ENCODE assay signal across 16 mouse cellular contexts in the genomic region with DNA sequence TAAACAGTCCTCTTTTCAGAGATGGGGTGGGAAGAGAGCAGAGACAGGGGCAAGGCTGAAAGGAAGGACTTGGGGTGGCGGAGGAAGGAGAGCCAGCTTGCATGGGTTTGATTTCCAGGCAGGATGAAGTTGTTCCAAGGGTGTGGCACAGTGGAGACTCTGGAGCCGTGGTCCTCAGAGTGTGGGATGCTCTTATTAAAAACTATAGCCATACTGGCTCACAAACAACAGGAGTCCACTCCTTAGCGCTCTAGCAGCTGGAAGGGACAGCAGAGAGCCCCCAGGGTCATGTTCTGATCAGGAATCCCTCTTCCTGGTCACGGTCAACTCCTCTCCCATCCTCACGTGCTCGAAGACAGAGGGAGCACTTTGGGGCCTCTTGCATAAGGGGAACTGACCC. TPM values are rescaled to one million over a fixed set of nuclear protein-coding genes. Genes with fewer than 3 reads are reported as not detected.
DNase-seq lines count a peak whose midpoint lies in the region; ATAC-seq and TF ChIP-seq lines count a peak whose summit lies in the region.
"Had no signal": no experiment of that assay in that cellular context is flagged by ENCODE, and none has a peak within 500 bp of the region (broad histone marks: within the 10 kb centered on the region; RNA-seq: fewer than 3 reads in every experiment).

No protein-coding gene starts in this region.

- no peaks in the 10 kb centered on the region for H3K27me3 ChIP-seq in liver, postnatal 0 days (ENCODE audit: insufficient read depth, low read length)
- no peaks in the 10 kb centered on the region for H3K27me3 ChIP-seq in liver, embryonic 11.5 days (replicated peaks; ENCODE audit: control insufficient read depth, insufficient read depth, low read length)
- no peaks in the 10 kb centered on the region for H3K27me3 ChIP-seq in heart, embryonic 16.5 days (ENCODE audit: control insufficient read depth, insufficient read depth, low read length)
- no peaks in the 10 kb centered on the region for H3K27me3 ChIP-seq in stomach, postnatal 0 days (ENCODE audit: control insufficient read depth, insufficient read depth, low read length)
- H3K27me3 ChIP-seq: neural tube, embryonic 13.5 days had no signal

- peak overlapping the region; percentile 84 for H3K27ac ChIP-seq in gastrocnemius, adult 2 months
- 0 out of 2 replicates have a peak overlapping the region, but pooled peaks have one; percentile 29 for H3K27ac ChIP-seq in liver, postnatal 0 days (ENCODE audit: low read depth)
- H3K27ac ChIP-seq in liver, embryonic 11.5 days (ENCODE audit: low read depth, low read length), result no peak overlapping the region
- peak overlapping the region; percentile 78 for H3K27ac ChIP-seq in heart, embryonic 16.5 days (ENCODE audit: low read length)
- peak overlapping the region; percentile 49 for H3K27ac ChIP-seq in stomach, postnatal 0 days (replicated peaks)
- H3K27ac ChIP-seq: macrophage; neural tube, embryonic 13.5 days had no signal

- intact Hi-C loops in gastrocnemius, adult 2 months (cut with DNase I), result no loop called here
- intact Hi-C loops in gastrocnemius, postnatal 14 days (cut with DNase I; ENCODE audit: low total_unique reads), result no loop called here

- H3K4me1 ChIP-seq in liver, postnatal 0 days (ENCODE audit: insufficient read depth), result peaks cover 9% of the 10 kb centered on the region
- H3K4me1 ChIP-seq in liver, embryonic 11.5 days (replicated peaks; ENCODE audit: control insufficient read depth, insufficient read depth, low read length), result peaks cover 6% of the 10 kb centered on the region; the same call in 1 of the 2 replicates
- H3K4me1 ChIP-seq in heart, embryonic 16.5 days (ENCODE audit: control insufficient read depth, insufficient read depth, low read length), result peaks cover 31% of the 10 kb centered on the region
- H3K4me1 ChIP-seq in stomach, postnatal 0 days (replicated peaks; ENCODE audit: control insufficient read depth, insufficient read depth), result no peaks in the 10 kb centered on the region
- H3K4me1 ChIP-seq: neural tube, embryonic 13.5 days had no signal

- H3K4me2 ChIP-seq in liver, postnatal 0 days (ENCODE audit: low read depth, low read length), result no peak overlapping the region
- no peak overlapping the region for H3K4me2 ChIP-seq in liver, embryonic 11.5 days
- no peak overlapping the region for H3K4me2 ChIP-seq in heart, embryonic 16.5 days (ENCODE audit: low read depth, low read length)
- H3K4me2 ChIP-seq in stomach, postnatal 0 days (replicated peaks; ENCODE audit: low read depth), result no peak overlapping the region
- H3K4me2 ChIP-seq: neural tube, embryonic 13.5 days had no signal

- no peak overlapping the region for H3K9ac ChIP-seq in liver, postnatal 0 days (replicated peaks)
- H3K9ac ChIP-seq in liver, embryonic 11.5 days (ENCODE audit: low read depth, low read length), result no peak overlapping the region
- H3K9ac ChIP-seq in heart, embryonic 16.5 days (ENCODE audit: low read length), result 0 out of 2 replicates have a peak overlapping the region, but pooled peaks have one; percentile 21
- H3K9ac ChIP-seq in stomach, postnatal 0 days (ENCODE audit: low read length), result no peak overlapping the region
- H3K9ac ChIP-seq: neural tube, embryonic 13.5 days had no signal

- no peak for TF ChIP-seq EP300 in liver, postnatal 0 days (IDR thresholded peaks at IDR 0.05; ENCODE audit: low read depth)
- peak; percentile 31 for TF ChIP-seq EP300 in stomach, postnatal 0 days (optimal IDR thresholded peaks at IDR 0.05)

- H3K9me3 ChIP-seq in liver, postnatal 0 days (ENCODE audit: low read length), result no peaks in the 10 kb centered on the region
- no peaks in the 10 kb centered on the region for H3K9me3 ChIP-seq in liver, embryonic 11.5 days (ENCODE audit: control insufficient read depth, low read length)
- no peaks in the 10 kb centered on the region for H3K9me3 ChIP-seq in heart, embryonic 16.5 days (replicated peaks; ENCODE audit: control insufficient read depth, low read length)
- no peaks in the 10 kb centered on the region for H3K9me3 ChIP-seq in stomach, postnatal 0 days (ENCODE audit: control insufficient read depth, low read length)
- H3K9me3 ChIP-seq: neural tube, embryonic 13.5 days had no signal

- no peak for TF ChIP-seq CTCF in gastrocnemius, adult 2 months (IDR thresholded peaks at IDR 0.05)
- TF ChIP-seq CTCF in liver, postnatal 0 days (IDR thresholded peaks at IDR 0.05; ENCODE audit: low read depth), result no peak
- 0 out of 2 replicates have a peak, but pooled peaks have one; percentile 1 for TF ChIP-seq CTCF in stomach, postnatal 0 days (IDR thresholded peaks at IDR 0.05; ENCODE audit: low read depth)

- ATAC-seq in liver, postnatal 0 days, result no peak
- no peak for ATAC-seq in liver, embryonic 11.5 days (replicated peaks; ENCODE audit: low FRiP score)
- no peak for ATAC-seq in heart, embryonic 16.5 days (replicated peaks; ENCODE audit: extremely low read depth, insufficient read depth, low FRiP score)
- no peak for ATAC-seq in stomach, postnatal 0 days (ENCODE audit: low FRiP score, low TSS enrichment)

- no peak overlapping the region for H3K4me3 ChIP-seq in gastrocnemius, adult 2 months
- H3K4me3 ChIP-seq in liver, postnatal 0 days (ENCODE audit: low read depth, low read length), result no peak overlapping the region
- no peak overlapping the region for H3K4me3 ChIP-seq in liver, embryonic 11.5 days (ENCODE audit: low read depth, low read length)
- no peak overlapping the region for H3K4me3 ChIP-seq in heart, embryonic 16.5 days (ENCODE audit: low read length)
- no peak overlapping the region for H3K4me3 ChIP-seq in stomach, postnatal 0 days (ENCODE audit: low read depth, low read length)
- H3K4me3 ChIP-seq: neural tube, embryonic 13.5 days had no signal

- no peaks in the 10 kb centered on the region for H3K36me3 ChIP-seq in liver, postnatal 0 days (replicated peaks; ENCODE audit: insufficient read depth, low read length)
- no peaks in the 10 kb centered on the region for H3K36me3 ChIP-seq in liver, embryonic 11.5 days (ENCODE audit: control insufficient read depth, insufficient read depth, low read length)
- H3K36me3 ChIP-seq in heart, embryonic 16.5 days (ENCODE audit: control insufficient read depth, insufficient read depth), result no peaks in the 10 kb centered on the region
- H3K36me3 ChIP-seq in stomach, postnatal 0 days (ENCODE audit: control insufficient read depth, insufficient read depth, low read length), result no peaks in the 10 kb centered on the region
- H3K36me3 ChIP-seq: neural tube, embryonic 13.5 days had no signal

- peak; percentile 51 for DNase-seq in gastrocnemius, adult 2 months
- no peak for DNase-seq in gastrocnemius, postnatal 14 days
- no peak for DNase-seq in liver, postnatal 0 days
- no peak for DNase-seq in liver, embryonic 11.5 days (ENCODE audit: low spot score)
- no peak for DNase-seq in stomach, postnatal 0 days (ENCODE audit: low spot score)
- DNase-seq in B cell, adult 2 months, result no peak
- DNase-seq in urinary bladder, postnatal 36 days (ENCODE audit: low spot score in 2 of 2), result no peak
- DNase-seq: cerebellum, adult 9-11 months; thymus, postnatal 36 days had no signal

- 61% methylated on average over 6 of the region's 6 CpGs for WGBS in liver, postnatal 0 days (ENCODE audit: insufficient replicate concordance)
- whole genome bisulfite sequencing in liver, embryonic 11.5 days, result 76% methylated on average over 6 of the region's 6 CpGs
- WGBS in heart, embryonic 16.5 days, result 63% methylated on average over 6 of the region's 6 CpGs
- 61% methylated on average over 6 of the region's 6 CpGs for WGBS in stomach, postnatal 0 days

RNA-seq across cellular contexts. Expression of a gene that starts 18.8 kb away (rescaled TPM):
- under 1 TPM; 0.26 to 0.47 TPM for total RNA-seq in gastrocnemius, adult 2 months (2021)
- total RNA-seq in gastrocnemius, postnatal 14 days (2021), result under 1 TPM; 0.43 to 0.66 TPM
- 0.09 and 0.11 TPM in 2 replicates for polyA plus RNA-seq in liver, postnatal 0 days (2015; fragmentation: Nextera tagmentation; extraction: Ambion mirVana)
- polyA plus RNA-seq in liver, embryonic 11.5 days (2014; fragmentation: Nextera tagmentation; extraction: Ambion mirVana), result 0.58 and 0.67 TPM in 2 replicates
- polyA plus RNA-seq in heart, embryonic 16.5 days (2015; fragmentation: Nextera tagmentation; extraction: Ambion mirVana), result 0.09 and 0.22 TPM in 2 replicates
- polyA plus RNA-seq in stomach, postnatal 0 days (2015; fragmentation: Nextera tagmentation; extraction: Ambion mirVana), result not detected in 2 replicates
- total RNA-seq: hematopoietic stem cell, adult 5-6 weeks had no signal
- polyA plus RNA-seq: adrenal gland, adult 2 months; embryonic facial prominence, embryonic 11.5 days; macrophage; midbrain, embryonic 16.5 days; neural tube, embryonic 13.5 days had no signal
